Mouse (Mus musculus): ENCODE measurements around the gene Shmt2. TPM values are rescaled to one million over a fixed set of nuclear protein-coding genes. Genes with fewer than 3 reads are reported as not detected.

The Shmt2 gene
- polyA plus RNA-seq, 1 experiment: 12.7 TPM

GRCm38 (mm10) chr10:127542720-127543119 lies 20.5 kb upstream of the Shmt2 start:
- Histone ChIP-seq H3K4me3 (ENCODE audit: control insufficient read depth, low read depth, low read length) (no peak overlapping the region), H3K36me3 (ENCODE audit: control insufficient read depth, insufficient read depth, low read length) (no peaks in the 10 kb centered on the region), H3K4me1 (ENCODE audit: control insufficient read depth, insufficient read depth, low read length) (no peaks in the 10 kb centered on the region), H3K27ac (ENCODE audit: control insufficient read depth, insufficient read depth, low read depth, low read length) (no peak overlapping the region), H3K27me3 (ENCODE audit: control insufficient read depth, insufficient read depth, low read length) (no peaks in the 10 kb centered on the region)
- TF ChIP-seq POLR2A (IDR thresholded peaks at IDR 0.05; ENCODE audit: control insufficient read depth, low read depth, low read length): no peak

- H3K27me3 ChIP-seq (ENCODE audit: control insufficient read depth, insufficient read depth, low read length): no peaks in the 10 kb centered on the region
- TF ChIP-seq POLR2A (IDR thresholded peaks at IDR 0.05; ENCODE audit: control insufficient read depth, low read depth, low read length) (no peak), CTCF (IDR thresholded peaks at IDR 0.05; ENCODE audit: control insufficient read depth, insufficient read depth, insufficient replicate concordance, low read depth, low read length) (no peak)
- no peak overlapping the region for H3K27ac ChIP-seq (ENCODE audit: control insufficient read depth, insufficient read depth, low read depth, low read length)
- no peak overlapping the region for H3K4me3 ChIP-seq (ENCODE audit: control insufficient read depth, low read depth, low read length)
- H3K4me1 ChIP-seq (ENCODE audit: control insufficient read depth, insufficient read depth, low read length): no peaks in the 10 kb centered on the region
- H3K36me3 ChIP-seq (ENCODE audit: control insufficient read depth, insufficient read depth, low read length): no peaks in the 10 kb centered on the region
Observed at GRCm38 (mm10) chr10:127542084-127542483, 19.8 kb upstream of the Shmt2 start.

GRCm38 (mm10) chr10:127541510-127541909 lies 19.3 kb upstream of the Shmt2 start:
- no peaks in the 10 kb centered on the region for H3K27me3 ChIP-seq (ENCODE audit: control insufficient read depth, insufficient read depth, low read length)
- H3K4me1 ChIP-seq (ENCODE audit: control insufficient read depth, insufficient read depth, low read length): no peaks in the 10 kb centered on the region
- TF ChIP-seq CTCF (IDR thresholded peaks at IDR 0.05; ENCODE audit: control insufficient read depth, insufficient read depth, insufficient replicate concordance, low read depth, low read length): no peak
- no peak for TF ChIP-seq POLR2A (IDR thresholded peaks at IDR 0.05; ENCODE audit: control insufficient read depth, low read depth, low read length)
- H3K4me3 ChIP-seq (ENCODE audit: control insufficient read depth, low read depth, low read length): no peak overlapping the region
- H3K27ac ChIP-seq (ENCODE audit: control insufficient read depth, insufficient read depth, low read depth, low read length): no peak overlapping the region
- H3K36me3 ChIP-seq (ENCODE audit: control insufficient read depth, insufficient read depth, low read length): no peaks in the 10 kb centered on the region

- peaks cover 10% of the 10 kb centered on the region for H3K4me1 ChIP-seq (ENCODE audit: control insufficient read depth, insufficient read depth, low read length)
- TF ChIP-seq CTCF (IDR thresholded peaks at IDR 0.05; ENCODE audit: control insufficient read depth, insufficient read depth, insufficient replicate concordance, low read depth, low read length): peak; percentile 87
- TF ChIP-seq POLR2A (IDR thresholded peaks at IDR 0.05; ENCODE audit: control insufficient read depth, low read depth, low read length): no peak
- H3K27me3 ChIP-seq (ENCODE audit: control insufficient read depth, insufficient read depth, low read length): peaks cover 3% of the 10 kb centered on the region
- no peak overlapping the region for H3K4me3 ChIP-seq (ENCODE audit: control insufficient read depth, low read depth, low read length)
- no peak overlapping the region for H3K27ac ChIP-seq (ENCODE audit: control insufficient read depth, insufficient read depth, low read depth, low read length)
- no peaks in the 10 kb centered on the region for H3K36me3 ChIP-seq (ENCODE audit: control insufficient read depth, insufficient read depth, low read length)
Observed at GRCm38 (mm10) chr10:127537854-127538583, 15.8 kb upstream of the Shmt2 start.

- no peak overlapping the region for H3K27ac ChIP-seq (ENCODE audit: control insufficient read depth, insufficient read depth, low read depth, low read length)
Observed at GRCm38 (mm10) chr10:127536586-127537314, 14.5 kb upstream of the Shmt2 start.

GRCm38 (mm10) chr10:127534929-127535384 lies 12.7 kb upstream of the Shmt2 start:
- Histone ChIP-seq H3K36me3 (ENCODE audit: control insufficient read depth, insufficient read depth, low read length) (no peaks in the 10 kb centered on the region), H3K4me3 (ENCODE audit: control insufficient read depth, low read depth, low read length) (no peak overlapping the region), H3K27ac (ENCODE audit: control insufficient read depth, insufficient read depth, low read depth, low read length) (no peak overlapping the region), H3K4me1 (ENCODE audit: control insufficient read depth, insufficient read depth, low read length) (peaks cover 10% of the 10 kb centered on the region), H3K27me3 (ENCODE audit: control insufficient read depth, insufficient read depth, low read length) (peaks cover 3% of the 10 kb centered on the region)
- TF ChIP-seq POLR2A (IDR thresholded peaks at IDR 0.05; ENCODE audit: control insufficient read depth, low read depth, low read length) (no peak), CTCF (IDR thresholded peaks at IDR 0.05; ENCODE audit: control insufficient read depth, insufficient read depth, insufficient replicate concordance, low read depth, low read length) (no peak)

More at GRCm38 (mm10) chr10:127536586-127537314, 14.5 kb upstream of the Shmt2 start:
- Histone ChIP-seq H3K4me3 (ENCODE audit: control insufficient read depth, low read depth, low read length) (no peak overlapping the region), H3K4me1 (ENCODE audit: control insufficient read depth, insufficient read depth, low read length) (peaks cover 10% of the 10 kb centered on the region), H3K27me3 (ENCODE audit: control insufficient read depth, insufficient read depth, low read length) (peaks cover 3% of the 10 kb centered on the region), H3K36me3 (ENCODE audit: control insufficient read depth, insufficient read depth, low read length) (no peaks in the 10 kb centered on the region)
- peak; percentile 12; the same call in 1 of the 2 replicates for TF ChIP-seq CTCF (IDR thresholded peaks at IDR 0.05; ENCODE audit: control insufficient read depth, insufficient read depth, insufficient replicate concordance, low read depth, low read length)
- no peak for TF ChIP-seq POLR2A (IDR thresholded peaks at IDR 0.05; ENCODE audit: control insufficient read depth, low read depth, low read length)

Measured in testis, adult 2 months (tissue).